Mouse (Mus musculus) midbrain, embryonic 14.5 days (tissue): Measurements from ENCODE around the gene Tk1. TPM values are rescaled to one million over a fixed set of nuclear protein-coding genes. Genes with fewer than 3 reads are reported as not detected.

Experiments
- ATAC-seq: fragments of 200-750 bp; cut with Nextera tagmentation; 2 replicates; pipeline ENCODE4 v1.8.0; 2017; ENCODE audit warnings: moderate number of reproducible peaks, moderate library complexity; ENCODE audit not compliant: low FRiP score, low TSS enrichment
- DNase-seq: peaks from one replicate; pipeline ENCODE4 v3.0.0-alpha.2; 2015
- H3K27ac ChIP-seq: fragments of 300-500 bp; sonication (generic); replicated peaks from 2 replicates; pipeline ENCODE4 v1.5.1; 2014; ENCODE audit warnings: mild to moderate bottlenecking, low read depth, low read length, moderate library complexity
- H3K27me3 ChIP-seq: fragments of 300-500 bp; sonication (generic); 2 replicates; pipeline ENCODE4 v1.6.1; 2014; ENCODE audit warnings: low read length, control low read depth, mixed read lengths; ENCODE audit not compliant: control insufficient read depth, insufficient read depth
- H3K36me3 ChIP-seq: fragments of 300-500 bp; sonication (generic); 2 replicates; pipeline ENCODE4 v1.6.1; 2014; ENCODE audit warnings: low read length, control low read depth; ENCODE audit not compliant: control insufficient read depth, insufficient read depth
- H3K4me1 ChIP-seq: fragments of 300-500 bp; sonication (generic); 2 replicates; pipeline ENCODE4 v1.6.1; 2014; ENCODE audit warnings: mild to moderate bottlenecking, antibody characterized with exemption, low read length, control low read depth; ENCODE audit not compliant: control insufficient read depth, insufficient read depth
- H3K4me2 ChIP-seq: fragments of 300-500 bp; sonication (generic); 2 replicates; pipeline ENCODE4 v1.6.1; 2014; ENCODE audit warnings: mild to moderate bottlenecking, low read length, moderate library complexity
- H3K4me3 ChIP-seq: fragments of 300-500 bp; sonication (generic); replicated peaks from 2 replicates; pipeline ENCODE4 v1.5.1; 2014; ENCODE audit warnings: low read depth, low read length
- H3K9ac ChIP-seq: fragments of 300-500 bp; sonication (generic); replicated peaks from 2 replicates; pipeline ENCODE4 v1.6.1; 2014; ENCODE audit warnings: mild to moderate bottlenecking, low read length, moderate library complexity
- H3K9me3 ChIP-seq: fragments of 300-500 bp; sonication (generic); 2 replicates; pipeline ENCODE4 v1.6.1; 2016; ENCODE audit warnings: low read length, control low read depth, mixed read lengths; ENCODE audit not compliant: control insufficient read depth
- WGBS: fragments of 180-500 bp; shearing (Covaris S2); extraction: QIAGEN DNeasy Blood & Tissue Kit; methylation state at CpG from one replicate; pipeline ENCODE4 v1.1.7; 2014; 5-methylcytosine and 5-hydroxymethylcytosine counted together
- polyA plus RNA-seq: library from polyadenylated mRNA; unstranded; fragments of >200 nt; fragmentation: Nextera tagmentation; extraction: Ambion mirVana; gene quantifications from 2 replicates; pipeline ENCODE4 v1.2.1, GENCODE M21; 2014

Tk1 gene
- polyA plus RNA-seq, 1 experiment from 2014 or later: 18.0 TPM

DNA sequence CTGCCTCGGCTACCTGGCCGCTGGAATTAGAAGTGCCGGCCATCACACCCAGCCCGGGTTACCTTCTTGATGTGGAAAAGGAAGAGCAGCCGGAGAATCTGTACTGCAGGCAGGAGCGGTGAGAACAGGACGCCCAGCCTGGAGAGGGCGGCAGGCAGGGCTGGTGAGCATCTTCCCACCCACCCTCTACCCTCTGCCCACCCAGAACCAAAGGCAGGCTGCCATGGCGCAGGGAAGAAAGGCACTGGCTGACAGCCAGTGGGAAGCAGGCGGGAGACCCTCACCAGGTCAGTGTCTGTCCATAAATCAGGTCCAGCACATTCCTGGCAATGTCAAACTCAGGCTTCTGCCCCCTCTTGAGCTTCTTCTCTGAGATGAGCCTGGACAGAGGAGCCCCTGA lies 55.5 kb downstream of the Tk1 start:
- DNase-seq (no peak), ATAC-seq (no peak)
- 86% methylated on average over 10 of the region's 10 CpGs for WGBS

DNA sequence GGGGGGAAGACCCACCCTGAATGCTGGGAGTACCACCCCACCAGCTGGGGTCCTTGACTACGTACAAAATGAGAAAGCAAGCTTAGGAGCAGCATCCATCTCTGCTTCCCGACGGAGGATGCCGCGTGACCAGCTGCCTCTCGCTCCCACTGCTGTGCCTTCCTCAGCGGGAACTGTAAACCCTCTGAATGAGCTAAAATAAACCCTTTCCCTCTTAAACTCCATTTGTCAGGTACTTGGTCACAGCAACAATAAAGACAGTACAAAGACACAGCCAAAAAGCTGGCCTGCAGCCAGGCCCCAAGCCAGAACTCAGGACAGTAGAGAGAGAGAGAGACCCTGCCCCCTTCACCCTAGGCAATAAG lies 56.2 kb downstream of the Tk1 start:
- Histone ChIP-seq H3K9ac (no peak overlapping the region), H3K27ac (0 out of 2 replicates have a peak overlapping the region, but pooled peaks have one; percentile 41), H3K4me2 (no peak overlapping the region), H3K9me3 (no peaks in the 10 kb centered on the region), H3K4me1 (no peaks in the 10 kb centered on the region), H3K27me3 (no peaks in the 10 kb centered on the region), H3K36me3 (peaks cover 22% of the 10 kb centered on the region), H3K4me3 (no peak overlapping the region)
- 81% methylated on average over 7 of the region's 7 CpGs for WGBS
- no peak for ATAC-seq
- peak; percentile 33 for DNase-seq

More for the DNA sequence above, 55.5 kb downstream of the Tk1 start:
- Histone ChIP-seq H3K36me3 (peaks cover 14% of the 10 kb centered on the region), H3K4me1 (no peaks in the 10 kb centered on the region), H3K9ac (no peak overlapping the region), H3K9me3 (no peaks in the 10 kb centered on the region), H3K27ac (no peak overlapping the region), H3K4me3 (no peak overlapping the region), H3K4me2 (no peak overlapping the region), H3K27me3 (no peaks in the 10 kb centered on the region)

DNA sequence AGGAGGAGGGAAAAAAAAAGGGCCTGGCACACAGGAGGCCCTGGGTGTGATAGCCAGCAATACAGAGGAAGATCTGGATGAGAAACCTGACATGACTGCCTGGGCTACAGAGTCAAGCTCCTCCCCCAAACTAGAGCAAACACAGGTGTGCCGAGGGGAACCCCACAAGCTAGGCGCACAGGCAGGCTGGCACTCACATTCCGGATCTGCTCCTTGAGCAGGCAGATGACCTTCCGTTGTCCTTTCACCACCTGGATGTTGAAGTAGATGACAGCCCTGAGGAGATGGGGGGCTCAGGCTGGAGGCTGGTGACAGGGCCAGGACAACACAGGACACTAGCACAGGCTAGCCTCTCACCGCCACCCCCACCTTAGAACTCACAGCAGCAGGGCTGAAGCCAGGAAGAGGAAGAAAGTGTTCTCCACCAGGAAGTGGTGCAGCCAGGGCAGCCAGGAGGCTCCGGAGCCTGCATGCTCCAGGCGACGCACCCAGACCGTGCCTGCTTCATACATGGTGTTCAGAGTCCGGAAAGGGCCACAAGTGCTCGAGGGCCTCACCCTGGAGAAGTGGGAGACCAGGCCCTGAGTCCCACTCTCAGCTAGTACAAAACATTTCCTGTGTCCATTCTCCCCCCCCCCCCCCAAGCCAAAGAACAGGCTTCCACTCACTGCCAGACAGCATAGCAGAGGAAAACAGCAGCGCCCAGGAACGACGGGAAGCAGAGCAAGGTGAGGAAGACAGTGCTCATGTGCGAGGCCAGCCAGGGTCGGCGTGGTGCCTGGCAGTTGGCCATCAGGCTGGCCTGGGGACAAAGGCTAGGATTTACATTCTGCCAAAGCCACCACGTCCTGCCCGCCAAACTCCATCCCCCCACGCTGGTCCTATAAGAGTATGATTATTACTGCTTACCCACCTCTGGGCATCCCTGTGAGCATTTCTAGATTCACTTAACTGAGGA lies 56.9 kb downstream of the Tk1 start:
- Histone ChIP-seq H3K4me2 (no peak overlapping the region), H3K36me3 (peaks cover 28% of the 10 kb centered on the region), H3K9me3 (no peaks in the 10 kb centered on the region), H3K27ac (0 out of 2 replicates have a peak overlapping the region, but pooled peaks have one; percentile 41), H3K9ac (no peak overlapping the region), H3K27me3 (no peaks in the 10 kb centered on the region), H3K4me1 (no peaks in the 10 kb centered on the region), H3K4me3 (no peak overlapping the region)
- ATAC-seq: no peak
- peak; percentile 32 for DNase-seq
- WGBS: 81% methylated on average over 20 of the region's 20 CpGs

DNA sequence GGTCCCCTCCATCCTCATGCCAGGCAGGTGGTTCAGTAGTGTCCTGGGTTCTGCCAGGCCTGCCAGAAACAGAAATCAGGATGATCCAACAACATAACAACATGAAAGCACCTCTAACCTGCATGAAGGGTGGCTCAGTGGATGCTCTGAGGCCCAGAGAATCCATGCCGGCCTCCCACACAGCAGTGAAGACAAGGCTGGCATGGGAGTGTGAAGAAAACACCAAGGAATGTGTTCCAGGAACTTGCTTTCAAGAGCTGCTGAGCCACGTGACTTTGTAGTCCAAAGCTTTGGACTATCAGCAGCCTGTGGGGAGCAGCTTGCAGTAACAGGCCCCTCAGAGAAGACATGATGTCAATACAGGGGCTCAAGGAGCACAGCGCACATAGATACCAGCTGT lies 59.6 kb downstream of the Tk1 start:
- Histone ChIP-seq H3K27ac (no peak overlapping the region), H3K9me3 (no peaks in the 10 kb centered on the region), H3K4me3 (no peak overlapping the region), H3K27me3 (no peaks in the 10 kb centered on the region), H3K36me3 (peaks cover 52% of the 10 kb centered on the region), H3K4me2 (no peak overlapping the region), H3K9ac (no peak overlapping the region), H3K4me1 (no peaks in the 10 kb centered on the region)
- no peak for ATAC-seq
- WGBS: 87% methylated on average over 3 of the region's 3 CpGs
- DNase-seq: no peak

Other genes starting within 250 kb of the Tk1 start
- gene Tnrc6c, start 171.8 kb downstream of the Tk1 start, polyA plus RNA-seq: 34.0 and 35.1 TPM in 2 replicates
- 0.32 and 0.66 TPM in 2 replicates for gene Tmc8, start 44.0 kb downstream of the Tk1 start, polyA plus RNA-seq
- 2.4 and 3.6 TPM in 2 replicates for gene Tmc6, start 43.9 kb downstream of the Tk1 start, polyA plus RNA-seq
- gene 6030468B19Rik, start 28.4 kb downstream of the Tk1 start, polyA plus RNA-seq: not detected in 2 replicates
- gene Gm20708, start 16.4 kb downstream of the Tk1 start, polyA plus RNA-seq: 0.47 and 1.4 TPM in 2 replicates
- gene Syngr2, start 16.4 kb downstream of the Tk1 start, polyA plus RNA-seq: 8.2 and 18.9 TPM in 2 replicates
- 4.1 TPM in 2 replicates for gene Afmid, start 168 bp downstream of the Tk1 start, polyA plus RNA-seq
- 27.9 and 50.1 TPM in 2 replicates for gene Birc5, start 23.2 kb upstream of the Tk1 start, polyA plus RNA-seq
- gene Tmem235, start 34.7 kb upstream of the Tk1 start, polyA plus RNA-seq: not detected in 2 replicates
- gene Tha1, start 47.4 kb upstream of the Tk1 start, polyA plus RNA-seq: 2.3 and 3.1 TPM in 2 replicates
- gene Socs3, start 144.0 kb upstream of the Tk1 start, polyA plus RNA-seq: 4.3 and 7.2 TPM in 2 replicates
- 47.9 and 51.4 TPM in 2 replicates for gene Pgs1, start 160.2 kb upstream of the Tk1 start, polyA plus RNA-seq